Mouse (Mus musculus) CD4-positive, CD25-positive, alpha-beta regulatory T cell, adult 2 months (primary cell): ENCODE data around the gene Frat1.

Experiments used
- DNase-seq: peaks from one replicate; pipeline ENCODE4 v3.0.0-alpha.2; 2012; ENCODE audit warnings: low read depth, low spot score

The Frat1 gene

DNA sequence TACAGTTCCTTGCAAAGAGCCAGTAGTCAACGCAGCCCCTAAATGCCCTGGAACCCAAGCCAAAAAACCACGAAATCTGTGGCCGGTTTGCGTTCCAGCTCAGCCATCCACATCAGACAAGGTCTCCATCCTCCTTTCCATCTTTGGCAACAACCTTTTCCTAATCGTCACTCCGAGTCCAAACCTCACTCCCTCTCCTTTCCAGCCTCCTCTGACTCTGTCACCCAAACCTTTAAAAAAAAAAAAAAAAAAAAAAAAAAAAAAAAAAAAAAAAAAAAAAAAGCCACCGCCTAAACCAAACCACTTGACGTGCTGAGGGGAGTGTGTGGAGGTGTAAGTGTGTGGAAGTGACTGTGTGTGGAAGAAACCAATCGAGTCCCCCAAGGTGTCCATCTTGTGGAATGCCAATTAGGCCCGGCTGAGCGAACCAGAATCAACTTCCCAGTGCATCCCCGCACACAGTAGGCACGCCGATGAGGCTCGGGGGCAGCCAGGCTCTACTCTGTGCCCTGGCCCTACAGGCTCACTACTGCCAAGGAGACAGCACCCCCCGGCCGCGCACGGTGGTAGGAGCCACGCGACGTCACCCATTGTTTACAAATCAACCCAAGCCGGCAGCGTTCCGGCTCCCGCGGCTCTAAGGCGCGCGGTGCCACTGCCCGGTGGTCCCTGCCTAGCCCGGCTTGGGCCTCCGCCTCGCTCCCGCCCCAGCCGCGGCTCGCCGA is at the start of gene Frat1:
Gene Frat1 (plus strand): TSS at position 590 of the 725 bp plus-strand sequence.
- peak; percentile 91 for DNase-seq

DNA sequence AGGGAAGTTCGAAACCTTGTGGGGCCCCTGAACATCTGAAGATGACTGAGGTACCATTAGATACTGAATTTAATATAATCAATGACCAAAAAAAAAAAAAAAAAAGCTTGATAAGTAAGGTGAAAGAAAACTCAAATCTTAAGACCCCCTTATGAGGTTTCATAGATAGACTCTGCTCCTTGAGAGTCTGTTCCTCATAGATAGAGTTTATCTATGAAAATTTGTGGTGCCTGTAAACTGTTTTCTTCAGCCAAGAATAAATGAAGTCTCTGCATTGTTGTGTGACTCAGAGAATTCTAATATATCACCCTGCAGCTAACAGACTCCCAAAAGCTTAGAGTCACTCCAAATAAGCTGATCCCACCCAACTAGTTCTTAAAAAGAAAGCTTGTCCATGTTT is 42.9 kb upstream of the Frat1 start:
- DNase-seq: no peak

DNA sequence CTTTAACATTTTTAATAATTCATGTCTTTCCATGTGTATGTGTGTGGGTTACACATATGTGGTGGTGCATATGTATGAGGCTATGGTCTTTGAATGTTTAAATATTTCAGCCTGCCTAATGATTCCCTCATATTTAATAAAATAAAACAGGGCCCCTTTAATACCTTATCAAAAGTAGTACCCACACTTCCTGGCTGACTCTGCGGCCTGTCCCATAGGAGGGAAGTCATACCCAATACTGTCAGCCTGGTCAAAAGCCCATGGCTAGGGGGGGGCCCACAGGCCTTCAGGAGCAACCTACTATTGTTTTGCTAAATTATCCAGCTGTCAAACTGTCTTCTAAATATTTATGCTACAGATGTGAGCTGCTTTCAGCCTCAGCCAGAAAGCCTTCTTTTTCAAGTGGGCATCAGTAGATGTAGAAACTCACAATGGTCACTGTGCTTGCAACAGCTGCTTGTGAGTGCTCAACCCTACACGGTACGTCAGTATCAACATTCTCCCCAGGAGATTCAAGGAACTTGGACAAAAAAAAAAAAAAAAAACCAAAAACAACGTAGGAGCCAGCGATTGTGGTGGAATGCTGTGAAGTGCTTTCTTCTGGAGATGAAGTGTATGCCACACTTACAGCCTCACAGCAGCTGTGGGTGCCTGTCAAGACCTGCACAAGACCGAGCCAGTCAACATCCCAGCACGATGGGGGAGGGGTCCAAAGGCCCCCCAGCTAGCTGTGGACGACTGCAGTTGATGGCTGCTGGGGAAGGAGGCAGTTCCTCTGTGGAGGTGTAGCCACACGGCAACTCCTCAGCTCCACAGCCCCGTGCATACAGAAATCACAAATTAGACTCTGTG is 40.4 kb upstream of the Frat1 start:
- no peak for DNase-seq

DNA sequence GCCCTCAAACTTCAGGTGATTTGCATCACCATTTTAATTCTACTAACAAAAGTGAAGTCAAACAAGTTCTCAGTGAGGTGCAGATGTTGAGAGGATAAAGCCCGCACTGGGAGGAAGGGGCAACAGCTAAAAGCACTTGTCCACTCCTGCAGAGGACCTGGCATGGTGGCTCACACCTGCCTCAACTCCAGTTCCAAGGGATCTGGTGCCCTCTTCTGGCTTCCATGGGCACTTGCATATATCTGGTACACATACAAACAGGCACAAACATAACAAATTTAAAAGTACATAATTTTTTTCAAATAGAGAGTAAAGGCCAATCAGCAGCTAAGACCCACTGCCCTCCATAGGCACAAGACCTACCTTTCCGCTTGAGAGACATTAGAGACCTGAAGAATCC is 38.4 kb upstream of the Frat1 start:
- peak; percentile 28 for DNase-seq

DNA sequence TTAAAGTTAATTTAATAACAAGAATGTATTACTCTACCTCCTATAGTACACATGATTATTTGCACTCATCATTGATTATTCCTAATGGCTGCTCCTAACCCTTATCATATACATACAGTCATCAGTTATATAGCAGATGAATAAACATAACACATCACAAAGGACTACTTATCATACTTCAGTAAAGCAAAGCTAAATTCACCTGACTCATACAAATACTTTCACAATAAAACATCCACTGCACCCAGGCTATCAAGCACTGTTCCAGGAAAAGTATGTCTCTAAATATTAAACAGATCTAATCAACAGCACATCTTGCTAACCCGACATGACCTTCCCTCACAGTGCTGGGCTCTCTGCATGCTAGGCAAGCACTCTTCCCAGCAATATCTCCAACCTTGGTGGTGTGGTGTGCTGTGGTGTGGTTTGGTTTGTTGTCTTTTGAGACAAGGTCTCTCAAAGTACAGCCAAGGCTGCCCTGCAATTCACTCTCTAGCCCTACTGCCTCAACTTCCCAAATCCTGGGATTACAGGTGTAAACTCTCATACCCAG is 36.8 kb upstream of the Frat1 start:
- no peak for DNase-seq

DNA sequence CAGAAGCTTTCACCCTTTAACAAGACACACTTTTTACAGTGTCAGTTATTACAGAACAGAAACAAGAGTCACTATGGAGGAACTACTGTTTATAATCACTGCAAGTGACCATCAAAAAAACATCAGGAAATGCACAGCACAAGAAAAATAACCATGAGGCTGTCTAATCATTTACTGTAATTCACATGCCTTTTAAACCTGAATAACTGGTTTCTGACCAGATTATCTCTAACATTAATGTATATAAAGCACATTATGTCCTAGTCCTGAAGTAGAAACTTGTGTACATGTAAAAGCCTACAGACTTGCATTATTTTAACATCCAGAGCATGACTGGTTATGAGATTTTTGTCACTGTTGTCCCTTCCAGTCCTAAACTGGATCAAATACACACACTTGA is 35.8 kb upstream of the Frat1 start:
- no peak for DNase-seq

DNA sequence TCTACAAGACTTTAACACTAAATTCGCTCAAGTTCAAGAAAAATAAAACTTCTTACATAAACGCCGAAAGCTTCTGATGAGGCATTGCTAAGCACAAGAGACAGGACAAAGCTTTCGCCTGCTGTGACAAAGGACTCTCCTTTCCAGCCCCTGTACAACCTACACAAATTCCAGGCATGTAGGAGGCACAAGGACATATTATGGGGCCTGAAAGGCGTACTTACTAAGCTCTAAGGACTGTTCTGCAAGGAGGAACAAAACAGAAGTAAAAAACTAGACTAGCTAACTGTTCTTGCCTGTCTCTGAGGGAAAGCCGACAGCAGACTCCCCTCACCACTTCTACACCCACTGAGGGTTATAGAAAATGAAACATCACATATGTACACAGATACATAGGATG is 34.9 kb upstream of the Frat1 start:
- DNase-seq: no peak

DNA sequence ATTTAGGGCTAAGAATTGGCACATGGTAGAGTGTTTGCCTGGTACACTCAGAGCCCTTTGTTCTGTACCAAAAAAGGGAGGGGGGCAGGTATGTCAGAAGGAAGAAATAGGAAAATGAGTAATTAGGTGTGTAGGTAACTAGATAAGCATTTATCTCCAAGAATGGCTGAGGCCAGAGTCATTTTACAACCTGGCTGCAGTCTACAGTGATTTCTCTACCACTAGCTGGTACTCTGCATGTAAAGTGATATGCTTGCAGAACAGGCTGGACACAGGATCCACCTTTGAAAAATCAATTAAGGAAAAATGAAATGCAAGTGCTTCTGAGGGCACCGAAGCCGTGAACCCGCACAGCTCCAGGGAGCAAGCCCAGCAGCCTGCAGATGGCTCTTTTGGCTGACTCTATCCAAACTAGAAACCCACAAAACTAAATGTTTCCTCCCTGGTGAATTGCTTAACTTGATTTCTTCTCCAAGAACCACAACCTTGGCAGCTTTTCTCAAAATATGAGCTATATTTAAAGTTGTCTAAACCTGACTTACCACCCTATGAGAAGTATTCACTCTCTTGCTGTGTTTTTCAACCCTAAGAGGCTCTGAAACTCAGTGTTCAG is 33.5 kb upstream of the Frat1 start:
- no peak for DNase-seq

DNA sequence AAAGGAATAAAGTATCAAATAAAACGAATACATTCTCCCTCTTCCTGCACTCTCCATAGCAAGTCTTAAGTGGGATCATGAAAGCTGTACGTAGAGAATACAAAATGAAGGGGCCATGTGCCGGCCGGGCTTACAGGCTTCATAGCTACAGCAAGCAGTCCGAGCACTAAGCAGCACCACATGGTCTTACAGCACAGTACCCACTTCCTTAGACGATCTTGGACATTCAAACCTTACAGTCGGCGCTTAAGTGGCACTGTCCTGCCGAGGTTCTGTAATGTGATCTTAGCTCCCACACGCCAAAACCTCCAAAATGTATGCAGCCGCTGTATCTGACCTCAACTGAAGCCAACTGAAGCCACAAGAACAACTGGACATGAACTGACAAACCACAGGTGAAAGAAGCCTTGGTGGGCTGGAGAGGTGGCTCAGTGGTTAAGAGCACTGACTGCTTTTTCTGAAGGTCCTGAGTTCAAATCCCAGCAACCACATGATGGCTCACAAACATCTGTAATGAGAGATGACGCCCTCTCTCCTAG is 32.9 kb upstream of the Frat1 start:
- no peak for DNase-seq

DNA sequence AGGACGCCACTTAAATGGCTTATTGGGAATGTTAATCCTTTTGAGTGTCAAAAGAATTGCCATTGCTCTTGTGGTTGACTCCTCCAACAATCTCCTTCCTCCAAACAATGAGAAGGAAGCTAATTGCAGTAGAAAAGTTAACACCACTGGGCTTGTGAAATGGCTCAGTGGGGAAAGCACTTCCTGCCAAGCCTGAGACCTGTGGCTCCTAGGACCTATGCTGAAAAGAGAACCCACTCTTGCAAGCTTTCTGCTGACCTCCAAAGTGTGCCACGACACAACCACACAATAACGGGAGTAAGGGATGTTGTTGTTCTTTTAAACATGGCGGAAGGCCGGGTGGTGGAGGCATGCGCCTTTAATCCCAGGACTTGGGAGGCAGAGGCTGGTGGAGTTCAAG is 32.2 kb upstream of the Frat1 start:
- no peak for DNase-seq

DNA sequence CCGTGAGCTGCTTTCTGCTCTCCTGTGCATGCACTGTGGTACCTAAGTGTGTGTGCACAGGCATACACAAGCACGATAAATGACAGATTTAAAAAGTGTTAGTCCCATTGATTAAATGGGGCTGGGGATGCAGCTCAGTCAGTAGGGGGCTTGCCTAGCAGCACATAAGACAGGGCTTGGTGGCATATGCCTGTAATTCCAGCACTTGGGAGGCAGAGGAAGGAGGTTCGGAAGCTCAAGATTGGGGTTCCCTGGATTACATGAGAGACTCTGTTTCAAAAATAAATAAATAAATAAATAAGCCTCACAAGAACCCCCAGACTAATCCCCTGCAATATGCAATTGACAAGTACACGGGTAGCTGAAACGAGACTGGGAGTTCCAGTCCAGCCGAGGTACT is 29.3 kb upstream of the Frat1 start:
- no peak for DNase-seq

DNA sequence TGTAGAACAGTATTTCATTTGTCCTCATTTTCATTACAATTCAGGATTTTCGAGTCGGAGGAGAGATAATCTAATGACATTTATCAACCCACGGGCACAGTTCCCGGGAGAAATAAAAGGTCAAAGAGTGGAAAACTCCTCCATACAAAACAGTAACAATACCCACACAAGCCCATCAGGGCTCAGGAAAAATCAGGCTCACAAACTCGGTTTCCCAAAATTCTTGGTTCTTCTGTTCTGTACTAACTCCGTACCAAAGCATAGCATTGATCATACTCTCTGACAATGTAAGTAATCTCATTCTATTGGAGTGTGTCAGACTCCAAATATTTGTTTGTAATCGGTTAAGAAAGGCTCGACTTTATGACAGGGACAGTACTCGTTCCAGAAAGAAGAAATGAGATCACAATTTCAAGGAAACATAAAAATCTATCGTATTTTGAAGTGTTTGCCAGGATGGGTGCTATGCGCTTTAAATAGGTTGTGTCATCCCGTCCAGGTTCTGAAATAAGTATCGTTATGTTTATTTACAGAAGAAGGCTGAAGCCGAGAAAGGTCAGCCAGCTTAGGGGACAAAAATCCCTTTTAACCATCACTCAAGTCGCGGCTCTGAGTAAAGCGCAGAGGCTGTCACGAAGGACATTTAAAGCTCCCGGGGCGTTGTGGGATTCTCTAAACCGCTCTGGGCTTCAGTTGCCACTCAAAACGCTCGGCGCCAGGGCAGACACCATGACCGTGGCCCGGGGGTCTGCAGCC is 28.6 kb upstream of the Frat1 start:
- DNase-seq: no peak

DNA sequence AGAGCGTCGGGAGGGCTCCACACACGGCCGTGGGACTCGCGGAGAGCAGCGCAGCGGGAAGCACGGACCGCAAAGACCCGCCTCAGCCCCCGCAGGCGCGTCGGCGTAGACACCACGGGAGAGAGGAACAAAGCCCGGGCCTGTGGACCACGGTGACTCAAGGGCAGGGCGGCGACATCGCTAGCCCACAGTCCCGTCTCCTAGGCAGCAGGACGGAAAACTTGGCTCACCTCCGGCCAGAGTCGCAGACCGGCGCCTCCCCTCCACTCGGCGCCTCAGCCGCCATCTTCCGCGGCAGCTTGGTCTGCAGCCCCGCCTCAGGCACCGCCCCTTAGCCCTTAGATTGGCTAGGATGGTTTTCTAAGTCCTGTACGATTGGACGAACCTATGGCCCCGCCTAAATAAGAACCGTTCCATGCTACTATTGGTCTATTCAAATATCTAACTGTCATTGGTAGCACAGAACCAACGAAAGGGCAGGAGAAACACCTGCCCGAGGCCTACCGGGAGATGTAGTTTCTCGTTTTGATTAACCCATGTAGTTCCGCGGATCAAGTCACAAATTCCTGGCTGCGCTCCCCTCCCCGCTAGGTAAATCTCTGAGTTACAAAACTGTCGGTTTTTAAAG is 27.9 kb upstream of the Frat1 start, which contains the start of gene Arhgap19:
Gene Arhgap19 (minus strand): TSS at position 306 of the 628 bp plus-strand sequence.
- DNase-seq: peak; percentile 96

DNA sequence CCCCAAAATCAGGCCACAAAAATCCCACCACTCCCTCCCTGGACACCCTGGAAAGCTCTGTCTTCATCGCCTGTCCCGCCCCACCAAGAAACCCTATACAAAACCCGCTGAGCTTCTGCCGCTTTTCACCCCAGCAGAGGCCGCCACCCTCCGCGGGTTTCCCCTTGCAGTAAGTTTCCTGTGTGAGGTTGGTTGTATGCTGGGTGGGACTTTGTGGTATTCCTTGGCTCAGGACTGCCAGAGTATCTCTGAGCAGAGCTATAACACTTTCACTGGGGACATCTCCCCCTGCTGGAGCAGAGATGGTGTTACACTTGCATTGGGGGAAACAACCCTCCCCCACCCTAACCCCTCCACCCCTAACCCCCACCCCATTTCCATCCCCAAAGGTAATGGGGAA is 26.4 kb upstream of the Frat1 start:
- DNase-seq: peak; percentile 80

DNA sequence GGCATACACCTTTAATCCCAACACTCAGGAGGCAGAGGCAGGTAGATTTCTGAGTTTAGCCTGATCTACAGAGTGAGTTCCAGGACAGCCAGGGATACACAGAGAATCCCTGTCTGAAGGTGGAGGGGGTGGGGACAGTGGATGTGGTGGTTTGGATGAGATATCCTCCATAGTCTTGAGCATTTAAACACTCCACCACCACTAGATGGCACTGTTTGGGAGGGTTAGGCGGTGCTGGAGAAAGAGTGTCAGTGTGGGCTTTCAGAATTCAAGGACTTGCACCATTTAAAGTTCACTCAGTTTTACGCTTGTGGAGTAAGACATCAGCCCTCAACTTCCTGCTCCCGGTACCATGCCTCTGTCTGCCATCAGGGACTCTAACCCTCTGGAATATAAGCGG is 23.9 kb upstream of the Frat1 start:
- peak; percentile 52 for DNase-seq

DNA sequence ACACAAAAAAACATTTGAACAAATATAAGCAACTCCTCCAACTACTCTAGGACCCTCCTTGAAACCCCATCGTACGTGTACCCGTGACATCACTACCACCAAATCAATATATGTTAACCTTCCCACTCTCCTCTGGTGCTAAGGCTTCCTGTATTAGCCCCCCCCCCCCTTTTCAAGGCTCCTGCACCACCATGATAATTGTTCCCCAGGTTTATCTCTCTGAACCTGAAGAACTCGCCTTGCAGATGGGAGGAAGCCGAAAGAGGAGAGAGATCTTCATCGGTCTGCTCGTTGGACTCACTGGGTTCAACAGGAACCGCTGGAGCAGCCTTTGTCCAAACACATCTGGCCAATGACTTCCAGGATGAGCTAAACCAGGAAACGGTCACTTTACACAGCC is 22.3 kb upstream of the Frat1 start:
- DNase-seq: no peak

DNA sequence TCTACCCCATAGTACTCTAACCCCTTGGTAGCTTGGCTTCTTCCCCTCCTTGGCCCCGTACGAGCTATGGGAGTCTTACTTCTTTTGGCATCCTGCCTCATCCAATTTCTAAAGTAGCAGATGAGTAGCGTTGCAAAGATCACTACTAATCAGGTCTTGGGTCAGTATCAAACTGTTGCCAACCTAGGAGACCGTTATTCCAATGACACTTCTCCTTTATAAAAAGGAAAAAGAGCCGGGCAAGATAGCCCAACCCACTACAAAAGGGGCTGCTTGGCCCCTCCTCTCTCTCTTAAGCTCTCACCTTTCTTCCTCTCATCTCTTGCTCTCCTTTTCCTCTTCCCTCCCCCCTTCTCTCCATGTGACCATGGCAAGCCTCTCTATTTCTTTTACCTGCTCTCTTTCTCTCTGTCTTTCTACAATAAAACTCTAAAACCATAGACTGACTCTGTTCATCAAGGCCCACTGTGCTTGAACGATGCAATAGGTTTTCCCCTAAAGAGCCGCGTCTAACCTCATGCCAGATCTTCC is 21.6 kb upstream of the Frat1 start:
- DNase-seq: no peak

DNA sequence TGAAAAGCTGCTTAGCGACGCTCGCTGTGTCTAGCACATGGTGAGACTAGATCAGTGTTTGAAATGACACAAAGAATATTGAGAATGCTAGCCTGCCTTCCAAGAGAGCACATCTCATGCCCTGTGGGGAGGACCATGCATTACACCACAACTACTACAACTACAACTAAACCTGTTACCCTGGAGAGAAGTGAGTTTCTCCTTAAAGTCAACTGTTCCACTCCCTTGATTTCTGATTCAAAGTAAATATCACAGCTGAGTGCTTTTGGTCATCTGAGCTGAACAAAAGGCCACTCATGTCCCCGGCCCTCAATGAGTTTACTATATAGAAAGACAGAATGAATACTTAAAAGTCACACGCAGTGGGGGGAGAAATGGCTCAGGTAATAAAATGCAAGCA is 19.7 kb upstream of the Frat1 start:
- no peak for DNase-seq

DNA sequence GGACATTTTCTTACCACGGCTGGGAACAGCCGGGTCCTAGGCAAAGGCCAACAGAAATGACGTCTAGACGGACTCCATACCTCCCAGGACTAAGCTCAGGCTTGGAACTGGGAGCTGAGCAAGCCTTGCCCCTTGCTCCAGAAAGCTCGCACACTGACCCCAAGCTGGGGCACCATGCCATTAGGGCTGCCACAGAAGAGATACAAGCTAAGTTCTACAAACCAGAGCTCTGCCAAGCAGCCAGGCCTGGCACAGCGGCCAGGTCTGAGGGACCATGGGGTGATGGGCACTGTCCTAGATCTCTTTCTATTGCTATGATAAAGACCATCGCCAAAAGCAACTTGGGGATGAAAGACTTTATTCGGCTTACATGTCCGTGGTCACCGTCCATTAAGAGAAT is 17.2 kb upstream of the Frat1 start:
- DNase-seq: no peak

DNA sequence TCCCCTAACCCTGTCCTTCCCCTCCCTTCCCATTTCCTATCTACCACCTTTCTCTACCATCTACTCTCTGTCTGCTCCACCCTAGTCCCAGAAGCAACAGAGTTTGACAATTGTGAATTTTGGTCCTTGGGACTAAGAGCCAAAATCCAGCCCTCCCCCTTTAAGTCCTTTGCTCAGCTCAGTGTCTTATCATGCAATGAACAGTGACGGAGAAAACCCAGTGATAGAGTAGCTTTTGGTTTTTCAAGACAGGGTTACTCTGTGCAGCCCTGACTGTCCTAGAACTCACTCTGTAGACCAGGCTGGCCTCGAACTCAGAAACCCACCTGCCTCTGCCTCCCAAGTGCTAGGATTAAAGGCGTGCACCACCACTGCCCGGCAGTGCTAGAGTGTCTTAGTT is 16.4 kb upstream of the Frat1 start:
- no peak for DNase-seq

DNA sequence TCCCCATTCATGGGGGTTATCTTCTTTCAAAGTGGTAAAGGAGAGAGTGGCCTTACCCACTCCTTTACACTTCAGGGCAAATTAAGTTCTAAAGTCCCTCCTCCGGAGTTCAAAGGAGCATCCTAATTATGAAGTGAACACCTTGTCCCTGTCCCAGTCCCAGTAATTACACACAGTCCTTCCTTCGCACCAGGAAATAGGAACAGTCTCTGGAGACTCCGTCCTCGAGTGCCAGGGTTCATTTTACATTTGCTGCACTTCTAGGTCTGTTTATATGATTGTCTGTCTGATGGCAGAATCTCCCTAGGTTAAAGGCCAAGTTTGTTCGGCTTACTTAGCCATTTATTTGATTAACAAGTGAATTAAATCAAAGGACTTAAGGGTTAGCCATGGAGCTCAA is 13.4 kb upstream of the Frat1 start:
- no peak for DNase-seq
